Mouse (Mus musculus): ENCODE results near the gene Erlin1. TPM values are rescaled to one million over a fixed set of nuclear protein-coding genes. Genes with fewer than 3 reads are reported as not detected.

Erlin1 gene
- polyA plus RNA-seq, 1 experiment from 2014 or later, result 21.7 TPM

GRCm38 (mm10) chr19:44042121-44042520 is 27.5 kb downstream of the Erlin1 start:
- Histone ChIP-seq H3K4me1 (ENCODE audit: control insufficient read depth, insufficient read depth, low read depth, low read length) (no peaks in the 10 kb centered on the region), H3K4me3 (ENCODE audit: low read length) (no peak overlapping the region), H3K9ac (ENCODE audit: low read depth, low read length) (no peak overlapping the region), H3K9me3 (ENCODE audit: control insufficient read depth, low read length) (no peaks in the 10 kb centered on the region), H3K4me2 (ENCODE audit: low read length) (no peak overlapping the region), H3K27me3 (replicated peaks; ENCODE audit: control insufficient read depth, insufficient read depth, low read length) (no peaks in the 10 kb centered on the region), H3K27ac (ENCODE audit: low read depth, low read length) (no peak overlapping the region), H3K36me3 (ENCODE audit: control insufficient read depth, insufficient read depth, low read length) (peaks cover 17% of the 10 kb centered on the region)
- no peak for ATAC-seq
- 74% methylated on average over 5 of the region's 5 CpGs for WGBS

GRCm38 (mm10) chr19:44033396-44033795 is 36.2 kb downstream of the Erlin1 start:
- no peak for ATAC-seq
- peaks cover 11% of the 10 kb centered on the region for H3K36me3 ChIP-seq (ENCODE audit: control insufficient read depth, insufficient read depth, low read length)
- H3K4me3 ChIP-seq (ENCODE audit: low read length), result no peak overlapping the region
- no peaks in the 10 kb centered on the region for H3K4me1 ChIP-seq (ENCODE audit: control insufficient read depth, insufficient read depth, low read depth, low read length)
- H3K9ac ChIP-seq (ENCODE audit: low read depth, low read length), result no peak overlapping the region
- no peaks in the 10 kb centered on the region for H3K27me3 ChIP-seq (replicated peaks; ENCODE audit: control insufficient read depth, insufficient read depth, low read length)
- H3K9me3 ChIP-seq (ENCODE audit: control insufficient read depth, low read length), result no peaks in the 10 kb centered on the region
- H3K27ac ChIP-seq (ENCODE audit: low read depth, low read length), result no peak overlapping the region
- WGBS, result 90% methylated on average over 5 of the region's 5 CpGs
- no peak overlapping the region for H3K4me2 ChIP-seq (ENCODE audit: low read length)

- Histone ChIP-seq H3K4me3 (ENCODE audit: low read length) (no peak overlapping the region), H3K9me3 (ENCODE audit: control insufficient read depth, low read length) (no peaks in the 10 kb centered on the region)
- WGBS, result 93% methylated on average over 11 of the region's 11 CpGs
Measured at GRCm38 (mm10) chr19:44032046-44032744, 37.4 kb downstream of the Erlin1 start.

GRCm38 (mm10) chr19:44030024-44030423 is 39.6 kb downstream of the Erlin1 start:
- Histone ChIP-seq H3K27me3 (replicated peaks; ENCODE audit: control insufficient read depth, insufficient read depth, low read length) (no peaks in the 10 kb centered on the region), H3K9me3 (ENCODE audit: control insufficient read depth, low read length) (no peaks in the 10 kb centered on the region), H3K4me3 (ENCODE audit: low read length) (no peak overlapping the region), H3K9ac (ENCODE audit: low read depth, low read length) (no peak overlapping the region), H3K4me1 (ENCODE audit: control insufficient read depth, insufficient read depth, low read depth, low read length) (no peaks in the 10 kb centered on the region), H3K27ac (ENCODE audit: low read depth, low read length) (no peak overlapping the region), H3K36me3 (ENCODE audit: control insufficient read depth, insufficient read depth, low read length) (no peaks in the 10 kb centered on the region; the same call in 1 of the 2 replicates), H3K4me2 (ENCODE audit: low read length) (no peak overlapping the region)
- no peak for ATAC-seq
- WGBS, result 91% methylated on average over 5 of the region's 5 CpGs

More at GRCm38 (mm10) chr19:44032046-44032744, 37.4 kb downstream of the Erlin1 start:
- no peak for ATAC-seq
- H3K36me3 ChIP-seq (ENCODE audit: control insufficient read depth, insufficient read depth, low read length), result peaks cover 7% of the 10 kb centered on the region
- H3K27me3 ChIP-seq (replicated peaks; ENCODE audit: control insufficient read depth, insufficient read depth, low read length), result no peaks in the 10 kb centered on the region
- no peaks in the 10 kb centered on the region for H3K4me1 ChIP-seq (ENCODE audit: control insufficient read depth, insufficient read depth, low read depth, low read length)
- H3K9ac ChIP-seq (ENCODE audit: low read depth, low read length), result no peak overlapping the region
- H3K27ac ChIP-seq (ENCODE audit: low read depth, low read length), result no peak overlapping the region
- H3K4me2 ChIP-seq (ENCODE audit: low read length), result no peak overlapping the region

GRCm38 (mm10) chr19:44028972-44029371 is 40.6 kb downstream of the Erlin1 start, which contains the start of gene Cyp2c23:
TSS of gene Cyp2c23 (minus strand) at chr19:44029208.
- no peak within 1 kb of the TSS for H3K4me2 ChIP-seq (ENCODE audit: low read length)
- H3K9me3 ChIP-seq (ENCODE audit: control insufficient read depth, low read length), result no peaks in the 10 kb centered on the region
- no peak within 1 kb of the TSS for H3K4me3 ChIP-seq (ENCODE audit: low read length)
- no peak within 1 kb of the TSS for H3K9ac ChIP-seq (ENCODE audit: low read depth, low read length)
- no peaks in the 10 kb centered on the region for H3K36me3 ChIP-seq (ENCODE audit: control insufficient read depth, insufficient read depth, low read length)
- no peak for ATAC-seq
- H3K27ac ChIP-seq (ENCODE audit: low read depth, low read length), result no peak within 1 kb of the TSS
- no peaks in the 10 kb centered on the region for H3K27me3 ChIP-seq (replicated peaks; ENCODE audit: control insufficient read depth, insufficient read depth, low read length)
- no peaks in the 10 kb centered on the region for H3K4me1 ChIP-seq (ENCODE audit: control insufficient read depth, insufficient read depth, low read depth, low read length)
- 85% methylated on average over 6 of the region's 8 CpGs for WGBS

GRCm38 (mm10) chr19:44026956-44027530 is 42.5 kb downstream of the Erlin1 start:
- H3K9me3 ChIP-seq (ENCODE audit: control insufficient read depth, low read length), result no peaks in the 10 kb centered on the region
- H3K4me2 ChIP-seq (ENCODE audit: low read length), result no peak overlapping the region
- no peak overlapping the region for H3K4me3 ChIP-seq (ENCODE audit: low read length)
- no peaks in the 10 kb centered on the region for H3K36me3 ChIP-seq (ENCODE audit: control insufficient read depth, insufficient read depth, low read length)
- H3K27ac ChIP-seq (ENCODE audit: low read depth, low read length), result no peak overlapping the region
- H3K9ac ChIP-seq (ENCODE audit: low read depth, low read length), result no peak overlapping the region
- 65% methylated on average over 8 of the region's 8 CpGs for WGBS
- no peak for ATAC-seq
- H3K27me3 ChIP-seq (replicated peaks; ENCODE audit: control insufficient read depth, insufficient read depth, low read length), result no peaks in the 10 kb centered on the region
- H3K4me1 ChIP-seq (ENCODE audit: control insufficient read depth, insufficient read depth, low read depth, low read length), result no peaks in the 10 kb centered on the region

- no peak for ATAC-seq
- Histone ChIP-seq H3K4me1 (ENCODE audit: control insufficient read depth, insufficient read depth, low read depth, low read length) (no peaks in the 10 kb centered on the region), H3K9me3 (ENCODE audit: control insufficient read depth, low read length) (no peaks in the 10 kb centered on the region), H3K4me2 (ENCODE audit: low read length) (no peak overlapping the region), H3K27me3 (replicated peaks; ENCODE audit: control insufficient read depth, insufficient read depth, low read length) (no peaks in the 10 kb centered on the region), H3K36me3 (ENCODE audit: control insufficient read depth, insufficient read depth, low read length) (no peaks in the 10 kb centered on the region), H3K27ac (ENCODE audit: low read depth, low read length) (no peak overlapping the region), H3K4me3 (ENCODE audit: low read length) (no peak overlapping the region), H3K9ac (ENCODE audit: low read depth, low read length) (no peak overlapping the region)
- 89% methylated on average over 13 of the region's 13 CpGs for WGBS
Measured at GRCm38 (mm10) chr19:44024921-44025585, 44.5 kb downstream of the Erlin1 start.

- no peak for ATAC-seq
- WGBS, result 67% methylated on average over 5 of the region's 5 CpGs
- H3K4me3 ChIP-seq (ENCODE audit: low read length), result no peak overlapping the region
- H3K36me3 ChIP-seq (ENCODE audit: control insufficient read depth, insufficient read depth, low read length), result no peaks in the 10 kb centered on the region
- H3K4me2 ChIP-seq (ENCODE audit: low read length), result no peak overlapping the region
- H3K27ac ChIP-seq (ENCODE audit: low read depth, low read length), result no peak overlapping the region
- no peaks in the 10 kb centered on the region for H3K27me3 ChIP-seq (replicated peaks; ENCODE audit: control insufficient read depth, insufficient read depth, low read length)
- no peaks in the 10 kb centered on the region for H3K9me3 ChIP-seq (ENCODE audit: control insufficient read depth, low read length)
- no peaks in the 10 kb centered on the region for H3K4me1 ChIP-seq (ENCODE audit: control insufficient read depth, insufficient read depth, low read depth, low read length)
- H3K9ac ChIP-seq (ENCODE audit: low read depth, low read length), result no peak overlapping the region
Measured at GRCm38 (mm10) chr19:44023066-44023465, 46.5 kb downstream of the Erlin1 start.

- Histone ChIP-seq H3K9ac (ENCODE audit: low read depth, low read length) (no peak overlapping the region), H3K27ac (ENCODE audit: low read depth, low read length) (no peak overlapping the region), H3K36me3 (ENCODE audit: control insufficient read depth, insufficient read depth, low read length) (no peaks in the 10 kb centered on the region), H3K4me1 (ENCODE audit: control insufficient read depth, insufficient read depth, low read depth, low read length) (no peaks in the 10 kb centered on the region), H3K4me3 (ENCODE audit: low read length) (no peak overlapping the region), H3K27me3 (replicated peaks; ENCODE audit: control insufficient read depth, insufficient read depth, low read length) (no peaks in the 10 kb centered on the region), H3K9me3 (ENCODE audit: control insufficient read depth, low read length) (no peaks in the 10 kb centered on the region), H3K4me2 (ENCODE audit: low read length) (no peak overlapping the region)
- ATAC-seq, result no peak
- WGBS, result 89% methylated on average over 4 of the region's 4 CpGs
Measured at GRCm38 (mm10) chr19:44021502-44021901, 48.1 kb downstream of the Erlin1 start.
